Mouse (Mus musculus) lung, postnatal 36 days (tissue): ENCODE data around the gene Tada2b.
A peak's percentile ranks its signal among the peaks of the same experiment; 100 is the strongest.

Experiments used
- DNase-seq: peaks from one replicate; pipeline ENCODE4 v3.0.0; 2022; ENCODE audit warnings: mixed read lengths

The Tada2b gene

DNA sequence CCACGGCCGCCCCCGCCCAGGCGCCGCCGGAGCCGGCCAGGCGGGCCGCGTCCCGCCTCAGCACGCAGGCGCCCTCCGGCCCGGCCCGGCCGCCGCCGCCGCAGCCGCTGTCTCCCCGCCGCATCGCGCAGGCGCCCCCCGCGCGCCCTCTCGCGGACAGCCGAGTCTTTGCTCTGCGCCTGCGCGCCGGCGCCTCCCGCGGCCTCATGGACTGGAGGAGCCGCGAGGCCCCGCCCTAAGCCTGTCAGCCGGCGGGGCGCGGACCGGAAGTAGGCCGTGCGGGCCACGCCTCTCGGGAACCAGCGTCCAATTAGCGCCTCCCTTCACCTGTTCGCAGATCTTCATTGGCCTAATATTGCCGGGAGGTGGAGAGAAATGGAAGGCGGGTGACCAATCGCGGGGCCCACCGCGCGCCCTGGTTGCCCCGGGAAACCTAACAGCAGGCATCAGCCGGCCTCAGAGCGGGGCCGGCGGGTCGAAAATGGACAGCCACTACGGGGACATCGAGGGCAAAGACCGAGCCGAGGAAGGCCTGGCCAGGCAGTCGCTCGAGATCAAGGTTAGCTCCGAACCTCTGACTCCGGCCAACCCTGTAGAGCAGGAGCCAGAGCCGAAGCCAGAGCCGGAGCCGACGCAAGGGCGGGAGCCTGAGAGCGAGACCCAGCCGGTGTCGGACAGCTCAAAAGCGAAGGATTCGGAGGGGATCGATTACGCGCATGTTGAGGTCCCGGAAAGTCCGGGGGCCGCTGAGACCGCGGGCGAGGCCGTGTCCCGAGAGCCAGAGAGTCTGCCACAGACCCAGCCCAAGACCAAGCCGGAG is at the start of gene Tada2b, which contains the start of gene Ccdc96:
TSS of gene Tada2b (minus strand) at position 115 of the 820 bp plus-strand sequence.
TSS of gene Ccdc96 (plus strand) at position 418 of the 820 bp plus-strand sequence.
- DNase-seq: peak; percentile 98

GRCm38 (mm10) chr5:36530129-36530751 is 46.2 kb upstream of the Tada2b start:
- DNase-seq: peak; percentile 97

DNA sequence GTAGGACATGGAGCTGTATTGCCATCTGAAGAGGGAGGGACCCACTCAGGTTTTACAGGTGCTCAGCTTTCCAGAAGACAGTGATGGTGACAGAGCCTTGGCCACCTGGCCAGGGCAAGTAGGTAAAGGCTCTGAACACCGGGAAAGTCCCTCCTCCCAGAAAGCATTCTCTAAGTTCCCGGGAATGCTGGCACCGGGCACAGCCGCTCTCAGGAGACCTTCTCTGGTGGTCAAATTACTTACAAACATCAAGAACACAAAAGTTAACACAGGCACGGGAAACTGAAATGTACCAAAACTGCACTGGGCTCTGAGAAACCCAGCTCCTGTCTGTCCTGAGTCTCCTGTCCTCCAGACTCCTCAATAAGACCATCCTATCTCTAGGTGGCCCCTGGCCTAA is 45.6 kb upstream of the Tada2b start:
- DNase-seq: no peak

DNA sequence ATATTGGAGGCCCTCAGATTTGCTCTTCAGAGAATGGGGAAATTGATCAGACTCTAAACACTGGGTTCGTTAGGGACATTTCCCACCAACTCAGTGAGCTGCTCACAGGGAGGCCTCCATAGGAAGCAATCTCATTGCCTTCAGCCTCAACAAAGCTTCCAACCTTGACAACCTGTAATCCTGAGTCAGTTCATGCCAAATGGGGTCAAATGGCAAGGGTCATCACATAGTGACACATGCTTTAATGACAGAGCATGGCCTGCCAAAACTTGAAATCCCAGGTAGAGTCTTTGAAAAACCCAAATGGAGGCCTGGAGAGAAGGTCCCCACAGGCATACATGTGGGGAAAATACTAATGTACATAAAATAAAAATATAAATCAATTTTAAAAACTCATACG is 42.8 kb upstream of the Tada2b start:
- no peak for DNase-seq

DNA sequence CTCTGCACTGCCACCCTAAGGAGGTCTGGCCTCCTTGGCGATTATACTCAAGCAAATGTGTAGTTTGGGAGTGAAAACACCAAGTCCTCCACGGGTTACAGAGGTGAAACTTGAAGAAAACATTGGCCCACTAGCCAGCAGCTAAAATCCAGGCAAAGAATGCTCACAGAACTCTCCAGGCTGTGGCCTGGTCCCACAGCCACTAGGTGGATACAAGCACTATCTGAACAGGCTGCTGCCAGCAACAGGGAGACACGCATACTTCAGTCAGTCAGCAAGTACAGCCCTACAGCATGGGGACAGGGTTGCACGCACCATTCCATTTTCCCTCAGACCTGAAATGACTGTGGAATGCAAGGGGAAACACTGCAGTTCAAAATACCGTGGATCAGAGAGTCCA is 42.2 kb upstream of the Tada2b start:
- DNase-seq: peak; percentile 34

DNA sequence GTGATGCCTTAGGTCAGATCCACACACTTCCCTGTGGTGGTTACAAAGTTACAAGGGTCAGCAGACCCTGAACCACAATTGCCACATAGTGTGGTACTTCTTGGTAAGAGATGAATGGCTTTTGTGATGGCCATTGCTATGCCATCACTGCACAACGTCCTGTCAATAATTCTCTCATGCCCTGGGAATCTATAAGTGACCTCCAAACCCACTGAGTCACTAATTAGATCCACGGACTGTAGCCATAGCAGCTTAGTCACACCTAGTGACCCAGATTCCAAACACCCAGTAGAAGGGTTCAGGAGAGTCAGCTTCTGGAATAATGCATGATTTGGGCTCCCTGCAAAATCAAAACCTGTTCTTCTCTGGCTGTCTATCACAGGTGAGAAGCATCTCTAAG is 41.1 kb upstream of the Tada2b start:
- no peak for DNase-seq

DNA sequence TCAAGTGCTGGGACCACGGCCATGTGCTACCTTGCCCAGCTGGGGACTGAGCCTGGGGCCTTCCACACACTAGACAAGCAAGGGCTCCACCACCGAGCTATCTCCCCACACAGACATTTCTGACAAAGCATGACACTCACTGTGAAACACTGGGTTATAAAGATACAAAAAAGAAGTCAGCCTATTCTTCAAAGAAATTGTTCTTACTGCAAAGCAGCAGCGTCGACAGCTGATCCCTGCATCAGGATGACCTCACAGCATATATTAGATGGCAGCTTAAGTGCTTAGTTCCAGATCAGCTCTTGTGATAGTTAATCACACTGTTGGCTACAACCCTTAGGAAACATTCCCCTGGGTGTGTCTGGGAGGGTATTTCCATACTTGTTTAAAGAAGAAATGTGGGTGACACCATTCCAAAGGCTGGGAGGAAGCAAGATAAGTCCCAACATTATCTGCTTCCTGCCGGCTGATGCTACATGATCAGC is 39.2 kb upstream of the Tada2b start:
- DNase-seq: no peak

DNA sequence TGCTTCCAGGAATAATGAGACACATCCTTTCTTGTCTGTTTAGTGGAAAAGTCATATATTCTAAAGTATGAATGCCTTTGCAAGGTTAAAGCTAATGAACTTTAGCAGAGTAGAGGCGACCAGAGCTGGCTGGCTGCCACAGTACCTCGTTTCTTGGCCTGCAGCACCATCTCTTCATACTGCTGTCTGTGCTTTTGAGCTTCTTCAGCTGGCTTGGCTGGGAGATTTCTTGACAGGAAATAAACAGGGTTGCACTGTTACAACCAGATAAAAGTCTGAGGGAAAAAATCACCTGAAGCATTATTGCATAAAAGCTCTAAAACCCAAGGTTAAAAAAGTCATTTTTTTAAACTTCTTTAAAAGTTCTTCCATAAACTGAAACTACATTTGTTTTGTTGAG is 38.7 kb upstream of the Tada2b start:
- DNase-seq: no peak

- DNase-seq: no peak
Measured at GRCm38 (mm10) chr5:36519751-36520150, 35.7 kb upstream of the Tada2b start.

- DNase-seq: no peak
Measured at GRCm38 (mm10) chr5:36517596-36517995, 33.5 kb upstream of the Tada2b start.

DNA sequence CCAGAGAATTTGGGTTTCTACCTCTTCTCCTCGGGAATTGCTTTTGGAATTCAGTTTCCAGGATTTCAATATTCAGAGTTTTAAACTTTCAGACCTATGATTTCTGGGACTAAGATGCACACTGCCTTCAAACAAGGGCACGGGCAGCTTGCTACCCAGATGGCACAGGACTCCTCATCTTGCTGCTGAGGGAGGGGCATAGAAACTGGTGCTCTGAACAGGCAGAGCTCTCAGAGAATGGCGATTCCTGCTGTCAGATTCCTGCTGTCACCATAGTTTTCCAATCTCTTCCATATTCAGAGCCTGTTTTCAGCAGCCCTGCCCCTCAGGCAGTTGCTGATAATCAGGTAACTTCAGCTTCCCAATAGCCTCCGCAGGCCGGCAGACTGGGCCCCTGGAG is 31.5 kb upstream of the Tada2b start:
- no peak for DNase-seq

GRCm38 (mm10) chr5:36515126-36515525 is 31.0 kb upstream of the Tada2b start:
- no peak for DNase-seq

GRCm38 (mm10) chr5:36510956-36511355 is 26.9 kb upstream of the Tada2b start:
- no peak for DNase-seq

DNA sequence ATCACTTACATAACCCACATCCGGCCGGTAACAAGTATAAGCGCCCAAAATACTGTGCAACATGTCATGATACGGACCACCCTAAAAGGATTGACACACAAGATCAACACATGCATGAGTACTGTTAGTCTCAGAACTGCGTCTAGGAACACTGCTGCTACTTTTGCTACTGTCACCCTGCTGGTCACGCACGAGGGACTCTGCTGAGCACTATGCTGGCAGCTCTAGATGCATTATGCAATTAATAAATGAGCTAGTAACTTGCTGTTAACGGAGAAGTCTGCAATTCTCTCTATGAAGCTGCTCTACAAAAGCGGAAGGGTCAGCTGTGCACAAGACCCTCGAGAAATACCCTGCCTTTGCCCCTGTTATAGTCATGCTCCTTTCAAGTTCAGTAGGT is 24.3 kb upstream of the Tada2b start:
- DNase-seq: no peak

DNA sequence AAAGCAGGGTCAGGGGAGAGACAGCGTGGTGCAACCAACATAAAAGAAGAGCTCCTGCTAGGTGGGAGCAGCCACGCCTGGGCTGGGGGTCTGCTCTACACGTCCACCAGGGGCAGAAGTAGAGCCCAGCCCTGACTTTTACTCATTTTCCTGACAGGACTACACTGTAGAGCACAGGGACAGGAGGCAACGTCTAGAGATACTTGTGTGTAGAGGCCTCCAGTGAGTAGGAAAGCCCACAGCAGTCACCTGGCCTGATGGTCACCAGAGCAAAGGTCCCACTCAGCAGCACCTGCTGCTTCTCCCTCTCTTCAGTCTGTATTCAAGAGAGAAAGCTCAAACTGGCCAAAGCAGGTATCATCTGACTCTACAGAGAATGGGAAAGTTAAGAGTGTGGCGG is 21.6 kb upstream of the Tada2b start:
- no peak for DNase-seq

DNA sequence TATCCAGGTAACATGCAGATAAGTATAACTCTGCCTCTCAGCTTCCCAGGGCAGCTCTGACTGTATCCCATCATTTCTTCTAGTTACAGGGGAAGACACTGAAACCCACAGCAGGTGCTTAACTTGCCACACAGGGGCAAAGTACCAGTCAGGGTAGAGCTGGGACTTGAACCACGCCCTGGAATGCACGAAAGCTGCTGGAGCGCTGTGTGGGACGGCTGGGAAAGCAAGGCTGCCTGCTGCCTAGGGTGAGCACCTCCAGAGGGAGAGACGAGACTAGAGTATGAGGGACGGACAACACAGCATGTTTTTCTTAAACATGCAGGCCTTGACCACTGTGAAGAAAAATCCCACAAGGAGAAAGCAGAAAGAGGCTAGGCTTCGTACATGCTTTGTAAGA is 21.1 kb upstream of the Tada2b start:
- DNase-seq: no peak

- no peak for DNase-seq
Measured at GRCm38 (mm10) chr5:36494709-36495108, 10.6 kb upstream of the Tada2b start.

GRCm38 (mm10) chr5:36493919-36494318 is 9.8 kb upstream of the Tada2b start:
- no peak for DNase-seq

- peak; percentile 78 for DNase-seq
Measured at GRCm38 (mm10) chr5:36489225-36489624, 5.1 kb upstream of the Tada2b start.

DNA sequence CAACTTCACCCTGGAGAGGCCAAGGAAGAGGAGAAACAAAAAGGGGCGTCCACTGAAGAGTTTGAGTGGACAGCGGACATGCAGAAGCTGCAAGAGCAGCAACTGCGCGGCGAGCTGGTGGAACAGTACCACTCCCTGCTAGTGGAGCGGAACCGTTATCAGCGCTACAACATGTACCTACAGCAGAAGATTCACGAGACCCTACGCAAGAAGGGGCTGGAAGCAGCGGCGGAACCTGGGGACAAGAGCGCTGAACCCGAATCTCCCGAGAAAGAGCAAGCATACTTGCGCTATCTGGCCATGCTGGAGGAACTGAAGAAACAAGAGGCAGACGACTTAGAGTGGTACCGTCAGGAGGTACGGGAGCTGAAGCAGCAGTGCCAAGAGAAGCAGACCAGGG is 1.2 kb upstream of the Tada2b start:
- DNase-seq: no peak

DNA sequence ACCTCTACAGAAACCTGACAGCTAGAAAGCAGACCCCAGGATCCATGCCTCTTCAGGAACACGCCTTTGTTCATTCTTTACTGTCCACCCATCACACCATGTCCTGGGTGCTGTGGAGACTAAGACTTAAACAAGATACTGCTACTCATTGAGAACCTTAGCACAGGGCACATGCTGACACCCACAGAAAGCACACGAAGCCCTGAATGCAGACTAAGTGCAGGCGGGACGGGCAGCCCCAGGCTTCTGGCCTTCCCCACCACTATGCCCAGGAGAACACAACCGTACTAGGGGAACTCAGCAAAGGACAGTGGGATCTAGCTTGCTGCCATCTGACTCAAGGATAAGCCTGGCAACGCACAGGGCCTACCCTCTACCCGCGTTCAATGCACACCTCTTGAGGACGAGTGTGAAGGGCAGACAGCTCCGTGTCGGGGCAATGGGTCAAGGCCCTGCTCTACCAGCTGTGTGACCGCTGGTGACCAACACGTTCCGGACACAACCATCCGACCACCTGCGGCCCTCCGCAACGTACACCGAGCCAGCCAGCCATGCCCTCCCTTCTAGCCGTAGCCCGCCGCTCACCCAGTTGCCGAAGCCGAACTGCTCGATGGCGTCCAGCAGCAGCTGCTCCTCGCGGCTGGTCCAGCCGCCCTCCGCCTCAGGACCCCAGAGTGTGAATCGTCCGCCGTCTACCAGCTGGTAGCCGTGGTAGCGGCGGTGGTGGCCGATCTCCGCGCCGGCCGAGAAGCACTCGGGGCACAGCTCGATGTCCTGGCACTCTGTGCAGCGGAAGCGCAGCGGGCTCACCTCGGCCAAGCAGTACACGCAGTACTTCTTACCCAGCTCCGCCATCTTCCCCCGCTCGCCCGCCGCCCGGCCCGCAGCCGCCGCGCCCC is 633 bp downstream of the Tada2b start:
- DNase-seq: peak; percentile 41

DNA sequence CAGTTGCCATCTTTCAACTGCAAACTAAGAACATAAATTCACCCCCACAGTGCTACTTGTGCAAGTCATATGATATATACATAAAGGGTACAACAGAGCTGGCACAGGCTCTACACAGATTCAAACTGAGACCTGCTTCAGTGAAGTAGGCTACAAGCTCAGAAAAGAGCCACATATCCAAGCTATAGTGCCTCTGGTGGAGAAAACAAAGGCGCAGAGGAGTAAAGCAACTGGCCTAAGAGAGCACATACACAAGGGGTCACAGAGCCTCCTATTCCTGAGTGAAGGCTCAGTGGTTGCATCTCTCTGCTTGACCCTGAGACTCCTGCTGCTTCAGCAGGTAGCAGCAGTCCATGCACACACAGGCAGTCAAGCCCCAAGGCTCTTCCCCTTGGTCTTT is 3.0 kb downstream of the Tada2b start:
- DNase-seq: no peak

GRCm38 (mm10) chr5:36480398-36480797 is 3.7 kb downstream of the Tada2b start:
- no peak for DNase-seq
